ENCODE assay signal across 8 mouse cellular contexts in genomic region chr13:80883649-80884376, GRCm38 (mm10). TPM values are rescaled to one million over a fixed set of nuclear protein-coding genes. Genes with fewer than 3 reads are reported as not detected.
DNase-seq lines count a peak whose midpoint lies in the region; ATAC-seq and TF ChIP-seq lines count a peak whose summit lies in the region.

No protein-coding gene starts in this region.

- intact Hi-C loops in heart, postnatal 10 days (cut with DNase I): loop anchor here (2.0 to 5.0 kb wide), 4 partner anchors 79 to 468 kb away; no protein-coding TSS in a partner anchor

- ATAC-seq in liver, embryonic 11.5 days (replicated peaks; ENCODE audit: low FRiP score): no peak

- no peak for TF ChIP-seq CTCF in spleen, adult 2 months (IDR thresholded peaks at IDR 0.05; ENCODE audit: extremely low read depth, insufficient read depth, insufficient read length, insufficient replicate concordance)

- H3K4me2 ChIP-seq in liver, embryonic 11.5 days: peak overlapping the region; percentile 78

- TF ChIP-seq POLR2A in spleen, adult 2 months (IDR thresholded peaks at IDR 0.05; ENCODE audit: low read depth, low read length): no peak

- DNase-seq in cerebellum, postnatal 10 days: peak; percentile 16 to 48
- DNase-seq in cerebellum, adult 11-12 months: no peak
- peak; percentile 83 for DNase-seq in 416B (ENCODE audit: low read depth)
- peak; percentile 56 for DNase-seq in c-Kit-positive CD71-positive TER-119-positive erythroid progenitor cells, embryonic 14.5 days (ENCODE audit: low spot score)
- DNase-seq in heart, postnatal 10 days: peak; percentile 43 to 54
- DNase-seq in liver, embryonic 11.5 days (ENCODE audit: low spot score): peak; percentile 36
- peak in 1 of 2 experiments; percentile 21 for DNase-seq in spleen, adult 2 months (ENCODE audit: low read depth in 1 of 2, low spot score in 2 of 2)
- no peak for DNase-seq in urinary bladder, postnatal 10 days (ENCODE audit: low spot score)

- H3K4me3 ChIP-seq in liver, embryonic 11.5 days (ENCODE audit: low read depth, low read length): peak overlapping the region; percentile 84
- H3K4me3 ChIP-seq in spleen, adult 2 months (ENCODE audit: extremely low read depth, insufficient read depth, insufficient read length): peak overlapping the region; percentile 94

- peak overlapping the region; percentile 100 for H3K9ac ChIP-seq in liver, embryonic 11.5 days (ENCODE audit: low read depth, low read length)

- H3K27ac ChIP-seq in liver, embryonic 11.5 days (ENCODE audit: low read depth, low read length): peak overlapping the region; percentile 100
- peak overlapping the region; percentile 73; the same call in 1 of the 2 replicates for H3K27ac ChIP-seq in spleen, adult 2 months (ENCODE audit: insufficient read depth, low read length)

- H3K36me3 ChIP-seq in liver, embryonic 11.5 days (ENCODE audit: control insufficient read depth, insufficient read depth, low read length): peaks cover 5% of the 10 kb centered on the region; the same call in 1 of the 2 replicates
- H3K36me3 ChIP-seq in spleen, adult 2 months (ENCODE audit: control insufficient read depth, insufficient read depth, low read length): peaks cover 4% of the 10 kb centered on the region; the same call in 1 of the 2 replicates

- H3K9me3 ChIP-seq in liver, embryonic 11.5 days (ENCODE audit: control insufficient read depth, low read length): no peaks in the 10 kb centered on the region

- H3K27me3 ChIP-seq in liver, embryonic 11.5 days (replicated peaks; ENCODE audit: control insufficient read depth, insufficient read depth, low read length): no peaks in the 10 kb centered on the region
- H3K27me3 ChIP-seq in spleen, adult 2 months (ENCODE audit: control insufficient read depth, insufficient read depth, low read length): no peaks in the 10 kb centered on the region

- WGBS in liver, embryonic 11.5 days: under 1% methylated on average over 23 of the region's 23 CpGs
- WGBS in spleen, adult 2 months: under 1% methylated on average over 23 of the region's 23 CpGs

- peaks cover 3% of the 10 kb centered on the region; the same call in 1 of the 2 replicates for H3K4me1 ChIP-seq in liver, embryonic 11.5 days (replicated peaks; ENCODE audit: control insufficient read depth, insufficient read depth, low read length)
- H3K4me1 ChIP-seq in spleen, adult 2 months (ENCODE audit: control insufficient read depth, insufficient read depth, insufficient read length): no peaks in the 10 kb centered on the region; the same call in 1 of the 2 replicates

RNA-seq across cellular contexts. Expression of gene Arrdc3, which starts 0.6 kb away (rescaled TPM):
- 10 to 100 TPM; 44.7 to 51.3 TPM for total RNA-seq in heart, postnatal 10 days (2021)
- polyA plus RNA-seq in liver, embryonic 11.5 days (2014; fragmentation: Nextera tagmentation; extraction: Ambion mirVana): 25.9 and 30.8 TPM in 2 replicates
- polyA plus RNA-seq in spleen, adult 2 months (2012; rRNA removed): 13.8 and 13.9 TPM in 2 replicates

Comparison
In these comparisons a context has a peak if more than half of its experiments do, and no peak if none do; other contexts are left out.
1. DNase-seq: peak in cerebellum, postnatal 10 days (2 of 2), 416B (single experiment), c-Kit-positive CD71-positive TER-119-positive erythroid progenitor cells, embryonic 14.5 days (single experiment), heart, postnatal 10 days (2 of 2) and liver, embryonic 11.5 days (single experiment); none in cerebellum, adult 11-12 months (single experiment) and urinary bladder, postnatal 10 days (single experiment).